Mouse (Mus musculus): ENCODE data around the gene Syt12.

- TF ChIP-seq CTCF (IDR thresholded peaks at IDR 0.05; ENCODE audit: borderline replicate concordance, insufficient read depth, low read depth, low read length), result peak; percentile 73
- no peak for TF ChIP-seq POLR2A (IDR thresholded peaks at IDR 0.05; ENCODE audit: borderline replicate concordance, insufficient read depth, low read length)
These were observed 21.0 kb downstream of the Syt12 start for GRCm38 (mm10) chr19:4456227-4456626.

All from cerebellum, adult 2 months (tissue).